Mouse (Mus musculus) adrenal gland, postnatal 4 days (tissue): Measurements from ENCODE around the gene Aox2. TPM values are rescaled to one million over a fixed set of nuclear protein-coding genes. Genes with fewer than 3 reads are reported as not detected.
A peak's percentile ranks its signal among the peaks of the same experiment; 100 is the strongest.
"Not testable (repeated sequence)": the region's sequence is repeated elsewhere in the genome, so short reads cannot be mapped to it uniquely, and the experiment has no call there.

ENCODE experiments used
- DNase-seq, 2 experiments: peaks; one replicate each; pipeline ENCODE4 v3.0.0; 2021 to 2022; ENCODE audit warnings: low spot score in 2 of 2, mixed read lengths in 2 of 2
- total RNA-seq, 2 experiments: library from RNA; stranded (reverse); gene quantifications; 2 replicates each; pipeline ENCODE4 v1.2.3; 2021

Aox2 gene
- total RNA-seq, 2 experiments from 2014 or later = 0.11 TPM

GRCm38 (mm10) chr1:58343861-58344260 is 65.7 kb downstream of the Aox2 start:
- no peak for DNase-seq

- DNase-seq = no peak
Observed at GRCm38 (mm10) chr1:58344570-58344969, 66.4 kb downstream of the Aox2 start.

- DNase-seq = no peak
Observed at GRCm38 (mm10) chr1:58346159-58346558, 68.0 kb downstream of the Aox2 start.

GRCm38 (mm10) chr1:58348712-58349111 is 70.6 kb downstream of the Aox2 start:
- DNase-seq = no peak

- no peak for DNase-seq
Observed at GRCm38 (mm10) chr1:58353238-58353893, 75.2 kb downstream of the Aox2 start.

- peak in 1 of 2 experiments; percentile 42 for DNase-seq
Observed at GRCm38 (mm10) chr1:58358958-58359901, 81.1 kb downstream of the Aox2 start.

- DNase-seq = no peak
Observed at GRCm38 (mm10) chr1:58362296-58362695, 84.2 kb downstream of the Aox2 start.

- no peak for DNase-seq
Observed at GRCm38 (mm10) chr1:58364551-58364950, 86.4 kb downstream of the Aox2 start.

GRCm38 (mm10) chr1:58365829-58366228 is 87.7 kb downstream of the Aox2 start:
- DNase-seq = no peak

- no peak for DNase-seq
Observed at GRCm38 (mm10) chr1:58366737-58367471, 88.8 kb downstream of the Aox2 start.

- no peak for DNase-seq
Observed at GRCm38 (mm10) chr1:58369716-58370115, 91.6 kb downstream of the Aox2 start.

GRCm38 (mm10) chr1:58374266-58374665 is 96.1 kb downstream of the Aox2 start:
- not testable (repeated sequence) for DNase-seq

- DNase-seq = no peak
Observed at GRCm38 (mm10) chr1:58375574-58376147, 97.5 kb downstream of the Aox2 start.

- DNase-seq = no peak
Observed at GRCm38 (mm10) chr1:58382586-58383281, 104.6 kb downstream of the Aox2 start.

GRCm38 (mm10) chr1:58391421-58392267 is 113.5 kb downstream of the Aox2 start:
- no peak for DNase-seq

- no peak for DNase-seq
Observed at GRCm38 (mm10) chr1:58392268-58392651, 114.1 kb downstream of the Aox2 start.

GRCm38 (mm10) chr1:58392652-58393283 is 114.6 kb downstream of the Aox2 start, which contains the start of gene Bzw1:
Gene Bzw1, plus strand, starts transcription at chr1:58392898.
- DNase-seq = peak; percentile 82 to 87

GRCm38 (mm10) chr1:58393284-58394195 is 115.4 kb downstream of the Aox2 start:
- DNase-seq = peak; percentile 27 to 35
